In the genomic region with DNA sequence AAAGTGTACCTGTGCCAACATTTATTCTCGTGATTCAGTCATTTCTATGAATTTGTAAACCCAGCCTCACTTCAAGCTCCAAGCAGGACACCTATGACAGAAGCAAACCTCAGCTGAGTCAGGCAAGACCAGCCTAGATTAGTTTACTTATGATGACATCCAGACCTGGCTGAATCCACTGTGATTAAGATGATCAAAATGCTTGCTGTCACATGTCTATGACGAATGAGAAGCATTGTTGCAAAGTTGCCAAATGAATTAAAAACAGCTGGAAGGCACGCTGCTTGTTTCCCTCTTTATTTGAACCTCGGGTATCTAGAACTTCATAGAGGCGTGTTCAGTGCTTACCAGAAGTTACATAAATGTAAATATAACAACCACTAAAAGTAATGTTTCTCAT, we compare ENCODE assay signal across 23 mouse cellular contexts.
"Had no signal": no experiment of that assay in that cellular context is flagged by ENCODE, and none has a peak within 500 bp of the region (broad histone marks: within the 10 kb centered on the region; RNA-seq: fewer than 3 reads in every experiment).

No protein-coding gene starts in this region.

- H3K27me3 ChIP-seq: heart, embryonic 12.5 days; hindbrain, embryonic 12.5 days; intestine, embryonic 15.5 days; limb, embryonic 13.5 days; limb, embryonic 15.5 days had no signal

- DNase-seq: gastrocnemius, adult 2 months; gastrocnemius, postnatal 10 days; gastrocnemius, postnatal 25 days; heart, adult 18-20 months; heart, postnatal 10 days; heart, postnatal 4 days; kidney, adult 18-20 months; kidney, adult 8-10 months; kidney, postnatal 10 days; kidney, postnatal 25 days; kidney, postnatal 4 days; left cerebral cortex, postnatal 4 days had no signal

- H3K4me1 ChIP-seq: hindbrain, embryonic 10.5 days; hindbrain, embryonic 12.5 days; intestine, embryonic 15.5 days; limb, embryonic 13.5 days; limb, embryonic 15.5 days had no signal

- H3K9me3 ChIP-seq: heart, embryonic 10.5 days; heart, embryonic 12.5 days; hindbrain, embryonic 10.5 days; hindbrain, embryonic 12.5 days; intestine, embryonic 15.5 days; limb, embryonic 15.5 days had no signal

- H3K4me3 ChIP-seq: gastrocnemius, adult 2 months; heart, embryonic 10.5 days; heart, embryonic 12.5 days; hindbrain, embryonic 10.5 days; hindbrain, embryonic 12.5 days; intestine, embryonic 15.5 days; layer of hippocampus, adult 2 months; limb, embryonic 13.5 days; limb, embryonic 15.5 days had no signal

- H3K36me3 ChIP-seq: heart, embryonic 10.5 days; heart, embryonic 12.5 days; hindbrain, embryonic 10.5 days; hindbrain, embryonic 12.5 days; intestine, embryonic 15.5 days; limb, embryonic 13.5 days; limb, embryonic 15.5 days had no signal

- H3K9ac ChIP-seq: heart, embryonic 12.5 days; hindbrain, embryonic 12.5 days; hindbrain, embryonic 14.5 days; intestine, embryonic 15.5 days; limb, embryonic 13.5 days; limb, embryonic 15.5 days had no signal

- ATAC-seq: inflammation-experienced regulatory T-cells, adult 6 months; intestine, embryonic 15.5 days; intestine, postnatal 0 days had no signal

- H3K4me2 ChIP-seq: heart, embryonic 12.5 days; hindbrain, embryonic 12.5 days; hindbrain, embryonic 14.5 days; intestine, embryonic 15.5 days; limb, embryonic 13.5 days; limb, embryonic 15.5 days had no signal

- H3K27ac ChIP-seq: gastrocnemius, adult 2 months; heart, embryonic 10.5 days; hindbrain, embryonic 10.5 days; hindbrain, embryonic 12.5 days; hindbrain, embryonic 14.5 days; intestine, embryonic 15.5 days; layer of hippocampus, adult 2 months; limb, embryonic 13.5 days; limb, embryonic 15.5 days had no signal
